Mouse (Mus musculus) MEL (cell line): Measurements from ENCODE around the gene a.

Experiments used
- CTCF ChIP-seq, 3 experiments: IDR thresholded peaks in 2 of 3; conservative IDR thresholded peaks in 1 of 3; 2 replicates each; pipeline ENCODE4 v1.5.1; 2011 to 2012; ENCODE audit warnings: low read length in 3 of 3, low read depth in 2 of 3, mild to moderate bottlenecking in 2 of 3, improper control_type of control experiment in 1 of 3, inconsistent platforms in 1 of 3, mixed read lengths in 1 of 3, moderate library complexity in 1 of 3; ENCODE audit not compliant: control insufficient read depth in 1 of 3, insufficient read depth in 1 of 3, poor library complexity in 1 of 3, severe bottlenecking in 1 of 3
- E2F4 ChIP-seq: IDR thresholded peaks from 2 replicates; pipeline ENCODE4 v1.6.1; 2011; ENCODE audit warnings: low read depth, low read length, improper control_type of control experiment, borderline replicate concordance
- GATA1 ChIP-seq: IDR thresholded peaks from 2 replicates; pipeline ENCODE4 v1.6.1; 2011; ENCODE audit warnings: low read depth, low read length, improper control_type of control experiment
- MYC ChIP-seq: IDR thresholded peaks from 2 replicates; pipeline ENCODE4 v1.6.1; 2011; ENCODE audit warnings: low read depth, mild to moderate bottlenecking, low read length, improper control_type of control experiment, moderate library complexity
- POLR2A ChIP-seq, 2 experiments: IDR thresholded peaks; 2 replicates each; pipeline ENCODE4 v1.6.1; 2011 to 2012; ENCODE audit warnings: low read length in 2 of 2, mild to moderate bottlenecking in 2 of 2, control low read depth in 1 of 2, improper control_type of control experiment in 1 of 2, low read depth in 1 of 2, moderate library complexity in 1 of 2; ENCODE audit not compliant: control insufficient read depth in 1 of 2, insufficient read depth in 1 of 2, poor library complexity in 1 of 2
- RCOR1 ChIP-seq: IDR thresholded peaks from 2 replicates; pipeline ENCODE4 v1.6.1; 2012; ENCODE audit warnings: low read depth, mild to moderate bottlenecking, inconsistent platforms, low read length, improper control_type of control experiment
- TCF12 ChIP-seq: IDR thresholded peaks from 2 replicates; pipeline ENCODE4 v1.6.1; 2014; ENCODE audit warnings: low read depth, mild to moderate bottlenecking, inconsistent platforms, low read length, improper control_type of control experiment, moderate library complexity
- USF1 ChIP-seq: IDR thresholded peaks from 2 replicates; pipeline ENCODE4 v1.6.1; 2014; ENCODE audit warnings: low read depth, mild to moderate bottlenecking, inconsistent platforms, low read length, improper control_type of control experiment, moderate library complexity
- ZMIZ1 ChIP-seq: IDR thresholded peaks from 2 replicates; pipeline ENCODE4 v1.6.1; 2012; ENCODE audit warnings: low read depth, mild to moderate bottlenecking, inconsistent platforms, low read length, improper control_type of control experiment, moderate library complexity

DNA sequence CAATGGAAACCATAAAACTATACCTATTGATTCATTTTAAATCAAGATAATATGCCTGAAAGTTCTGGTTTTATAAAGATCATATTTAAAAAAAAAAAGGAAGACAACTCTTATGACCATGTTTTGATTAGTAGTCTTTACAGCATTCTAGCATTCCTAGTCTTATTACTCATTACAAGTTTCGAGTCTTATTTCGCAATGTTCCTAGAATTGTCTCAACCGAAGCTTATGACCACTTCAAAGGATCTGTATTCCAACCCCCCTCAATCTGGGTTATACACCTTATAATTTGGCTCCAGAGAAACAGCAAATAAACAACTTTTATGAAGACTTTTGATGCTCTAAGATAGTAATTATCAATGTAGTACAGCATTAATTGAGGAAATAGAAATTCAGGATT, 110.9 kb downstream of the a start:
- TF ChIP-seq POLR2A (IDR thresholded peaks at IDR 0.05; ENCODE audit: control insufficient read depth in 1 of 2, insufficient read depth in 1 of 2, low read depth in 1 of 2, low read length in 2 of 2, poor library complexity in 1 of 2) (no peak), TCF12 (no peak), ZMIZ1 (no peak), CTCF (IDR thresholded peaks at IDR 0.05 in 2 of 3, conservative IDR thresholded peaks at IDR 0.05 in 1 of 3; ENCODE audit: control insufficient read depth in 1 of 3, insufficient read depth in 1 of 3, low read depth in 2 of 3, low read length in 3 of 3, poor library complexity in 1 of 3, severe bottlenecking in 1 of 3) (no peak), E2F4 (no peak), USF1 (no peak), MYC (no peak), GATA1 (no peak), RCOR1 (no peak)
